Mouse (Mus musculus): ENCODE results near the gene Wfdc10. TPM values are rescaled to one million over a fixed set of nuclear protein-coding genes. Genes with fewer than 3 reads are reported as not detected.

Gene Wfdc10
- total RNA-seq (2022) = not detected

- DNase-seq (ENCODE audit: low spot score) = peak; percentile 6
These were observed at the start of gene Wfdc10 for GRCm38 (mm10) chr2:164655858-164656257. Gene Wfdc10 (plus strand): TSS chr2:164656046.

- DNase-seq (ENCODE audit: low spot score) = no peak
These were observed 47.1 kb upstream of the Wfdc10 start for GRCm38 (mm10) chr2:164608781-164609180.

GRCm38 (mm10) chr2:164613471-164613870 is 42.4 kb upstream of the Wfdc10 start, which contains the start of the genes Wfdc6b and Wfdc8:
Gene Wfdc6b (plus strand): TSS chr2:164613522.
Gene Wfdc8 (minus strand): TSS chr2:164613626.
- DNase-seq (ENCODE audit: low spot score) = peak; percentile 28

GRCm38 (mm10) chr2:164615386-164615785 is 40.5 kb upstream of the Wfdc10 start:
- DNase-seq (ENCODE audit: low spot score) = no peak

GRCm38 (mm10) chr2:164619050-164619449 is 36.8 kb upstream of the Wfdc10 start:
- DNase-seq (ENCODE audit: low spot score) = no peak

GRCm38 (mm10) chr2:164621775-164622174 is 34.1 kb upstream of the Wfdc10 start:
- DNase-seq (ENCODE audit: low spot score) = no peak

GRCm38 (mm10) chr2:164635266-164635665 is 20.6 kb upstream of the Wfdc10 start:
- no peak for DNase-seq (ENCODE audit: low spot score)

- no peak for DNase-seq (ENCODE audit: low spot score)
These were observed 17.1 kb upstream of the Wfdc10 start, which contains the start of gene Wfdc16 for GRCm38 (mm10) chr2:164638696-164639095. Gene Wfdc16 (minus strand): TSS chr2:164638796.

GRCm38 (mm10) chr2:164641129-164641528 is 14.7 kb upstream of the Wfdc10 start:
- no peak for DNase-seq (ENCODE audit: low spot score)

- no peak for DNase-seq (ENCODE audit: low spot score)
These were observed 13.8 kb upstream of the Wfdc10 start for GRCm38 (mm10) chr2:164641881-164642673.

- DNase-seq (ENCODE audit: low spot score) = no peak
These were observed 637 bp downstream of the Wfdc10 start, which contains the start of gene Wfdc9 for GRCm38 (mm10) chr2:164656483-164656882. Gene Wfdc9 (minus strand): TSS chr2:164656583.

- no peak for DNase-seq (ENCODE audit: low spot score)
These were observed 9.0 kb downstream of the Wfdc10 start for GRCm38 (mm10) chr2:164664851-164665250.

- DNase-seq (ENCODE audit: low spot score) = no peak
These were observed 14.4 kb downstream of the Wfdc10 start for GRCm38 (mm10) chr2:164670261-164670660.

GRCm38 (mm10) chr2:164670938-164671337 is 15.1 kb downstream of the Wfdc10 start:
- DNase-seq (ENCODE audit: low spot score) = no peak

GRCm38 (mm10) chr2:164673987-164674386 is 18.1 kb downstream of the Wfdc10 start, which contains the start of gene Wfdc11:
Gene Wfdc11 (minus strand): TSS chr2:164674087.
- DNase-seq (ENCODE audit: low spot score) = no peak

GRCm38 (mm10) chr2:164676103-164676502 is 20.3 kb downstream of the Wfdc10 start:
- no peak for DNase-seq (ENCODE audit: low spot score)

GRCm38 (mm10) chr2:164676916-164677685 is 21.3 kb downstream of the Wfdc10 start:
- no peak for DNase-seq (ENCODE audit: low spot score)

- peak; percentile 31 for DNase-seq (ENCODE audit: low spot score)
These were observed 23.2 kb downstream of the Wfdc10 start for GRCm38 (mm10) chr2:164678848-164679625.

- no peak for DNase-seq (ENCODE audit: low spot score)
These were observed 24.1 kb downstream of the Wfdc10 start for GRCm38 (mm10) chr2:164679906-164680305.

- DNase-seq (ENCODE audit: low spot score) = no peak
These were observed 29.0 kb downstream of the Wfdc10 start, which contains the start of gene Wfdc13 for GRCm38 (mm10) chr2:164684807-164685206. Gene Wfdc13 (plus strand): TSS chr2:164685107.

GRCm38 (mm10) chr2:164698201-164698600 is 42.4 kb downstream of the Wfdc10 start, which contains the start of gene Spint4:
Gene Spint4 (plus strand): TSS chr2:164698501.
- no peak for DNase-seq (ENCODE audit: low spot score)
